ENCODE assay signal across 8 mouse cellular contexts in genomic region chr16:37732023-37732761, GRCm38 (mm10). TPM values are rescaled to one million over a fixed set of nuclear protein-coding genes. Genes with fewer than 3 reads are reported as not detected.
DNase-seq lines count a peak whose midpoint lies in the region; ATAC-seq and TF ChIP-seq lines count a peak whose summit lies in the region.
"Had no signal": no experiment of that assay in that cellular context is flagged by ENCODE, and none has a peak within 500 bp of the region (broad histone marks: within the 10 kb centered on the region; RNA-seq: fewer than 3 reads in every experiment).

No protein-coding gene starts in this region.

- H3K4me1 ChIP-seq in CH12.LX (ENCODE audit: control insufficient read depth in 1 of 2, insufficient read depth in 2 of 2), result peaks cover 0 to 19% of the 10 kb centered on the region in 2 experiments; a peak in 2 of 4 replicates
- H3K4me1 ChIP-seq in hindbrain, postnatal 0 days (ENCODE audit: insufficient read depth, low read length), result no peaks in the 10 kb centered on the region; the same call in 1 of the 2 replicates

- in situ Hi-C loops in CH12.LX (cut with MboI; ENCODE audit: low pct_ligation_motif_present, low pct_unique_long_range_greater_than_20kb, low sequenced_read_pairs), result no loop called here

- no peak overlapping the region for H3K9ac ChIP-seq in CH12.LX (ENCODE audit: insufficient read depth, low read depth)
- H3K9ac ChIP-seq in hindbrain, postnatal 0 days (replicated peaks; ENCODE audit: low read length), result no peak overlapping the region

- no peak overlapping the region for H3K27ac ChIP-seq in CH12.LX (ENCODE audit: insufficient read depth, low read depth)
- peak overlapping the region; percentile 76 for H3K27ac ChIP-seq in gastrocnemius, adult 2 months
- H3K27ac ChIP-seq in hindbrain, postnatal 0 days, result no peak overlapping the region

- H3K27me3 ChIP-seq in CH12.LX (replicated peaks), result no peaks in the 10 kb centered on the region
- H3K27me3 ChIP-seq in hindbrain, postnatal 0 days (ENCODE audit: insufficient read depth, low read length), result no peaks in the 10 kb centered on the region

- peak overlapping the region; percentile 32; the same call in 1 of the 2 replicates for H3K4me2 ChIP-seq in CH12.LX (ENCODE audit: insufficient read depth, low read depth, poor library complexity, severe bottlenecking)
- H3K4me2 ChIP-seq in hindbrain, postnatal 0 days (ENCODE audit: low read depth, low read length), result no peak overlapping the region

- no peaks in the 10 kb centered on the region for H3K36me3 ChIP-seq in CH12.LX (replicated peaks in 1 of 2; ENCODE audit: control insufficient read depth in 1 of 2, insufficient read depth in 1 of 2, low read length in 1 of 2)
- H3K36me3 ChIP-seq in hindbrain, postnatal 0 days (ENCODE audit: insufficient read depth, low read length), result no peaks in the 10 kb centered on the region

- H3K4me3 ChIP-seq in CH12.LX (replicated peaks in 1 of 3; ENCODE audit: low read depth in 2 of 3, low read length in 2 of 3, poor library complexity in 1 of 3), result no peak overlapping the region
- no peak overlapping the region for H3K4me3 ChIP-seq in gastrocnemius, adult 2 months
- H3K4me3 ChIP-seq in hindbrain, postnatal 0 days (ENCODE audit: low read length), result no peak overlapping the region

- ATAC-seq in hindbrain, postnatal 0 days, result no peak
- no peak for ATAC-seq in erythroid progenitor cell, adult 5-6 weeks (replicated peaks; ENCODE audit: low FRiP score, poor library complexity, severe bottlenecking)
- ATAC-seq: inflammation-experienced regulatory T-cells, adult 6 months had no signal

- no peak for TF ChIP-seq POLR2A in CH12.LX (IDR thresholded peaks at IDR 0.05; ENCODE audit: low read depth, low read length)

- WGBS in hindbrain, postnatal 0 days, result 52% methylated on average over 7 of the region's 7 CpGs

- H3K79me2 ChIP-seq in CH12.LX (replicated peaks; ENCODE audit: control insufficient read depth, extremely low read depth, insufficient read depth, poor library complexity, severe bottlenecking), result no peaks in the 10 kb centered on the region

- TF ChIP-seq CTCF in CH12.LX (conservative IDR thresholded peaks at IDR 0.05 in 1 of 2, IDR thresholded peaks at IDR 0.05 in 1 of 2; ENCODE audit: low read depth in 2 of 2, low read length in 2 of 2), result no peak
- no peak for TF ChIP-seq CTCF in gastrocnemius, adult 2 months (IDR thresholded peaks at IDR 0.05)
- no peak for TF ChIP-seq CTCF in hindbrain, postnatal 0 days (IDR thresholded peaks at IDR 0.05; ENCODE audit: low read depth)

- dilution Hi-C loops in CH12.LX (cut with MboI; ENCODE audit: extremely low pct_ligation_motif_present, extremely low pct_unique_long_range_greater_than_20kb, low sequenced_read_pairs), result no loop called here

- TF ChIP-seq EP300 in CH12.LX (IDR thresholded peaks at IDR 0.05; ENCODE audit: low read length), result no peak

- DNase-seq in CH12.LX (ENCODE audit: extremely low read depth), result no peak
- DNase-seq in Muller cell, postnatal 12 days (ENCODE audit: inconsistent ontology term), result peak; percentile 36
- DNase-seq in gastrocnemius, adult 2 months, result peak; percentile 49
- DNase-seq in hindbrain, postnatal 0 days (ENCODE audit: low spot score), result peak; percentile 30
- no peak for DNase-seq in adrenal gland, adult 18-20 months (ENCODE audit: low spot score in 2 of 2)
- no peak for DNase-seq in cerebellum, adult 9-11 months

- no peaks in the 10 kb centered on the region for H3K9me3 ChIP-seq in CH12.LX (replicated peaks; ENCODE audit: low read length)
- H3K9me3 ChIP-seq in hindbrain, postnatal 0 days (ENCODE audit: low read length), result no peaks in the 10 kb centered on the region

- intact Hi-C loops in gastrocnemius, adult 2 months (cut with DNase I), result no loop called here

- TF ChIP-seq RAD21 in CH12.LX (IDR thresholded peaks at IDR 0.05; ENCODE audit: low read depth, low read length), result no peak

TF ChIP-seq in CH12.LX, 34 proteins besides CTCF, POLR2A, EP300 and RAD21:
- TF ChIP-seq GABPA (IDR thresholded peaks at IDR 0.05; ENCODE audit: insufficient replicate concordance, low read depth, low read length) (no peak), UBTF (IDR thresholded peaks at IDR 0.05; ENCODE audit: low read depth, low read length) (no peak), JUN (IDR thresholded peaks at IDR 0.05; ENCODE audit: insufficient read depth, low read depth, low read length) (no peak), ELF1 (IDR thresholded peaks at IDR 0.05; ENCODE audit: low read depth, low read length) (no peak), NRF1 (IDR thresholded peaks at IDR 0.05; ENCODE audit: low read depth, low read length) (no peak), HCFC1 (IDR thresholded peaks at IDR 0.05; ENCODE audit: low read depth, low read length) (no peak), USF1 (IDR thresholded peaks at IDR 0.05; ENCODE audit: low read depth, low read length) (no peak), RCOR1 (conservative IDR thresholded peaks at IDR 0.05; ENCODE audit: low read depth, low read length) (no peak), MAX (IDR thresholded peaks at IDR 0.05; ENCODE audit: low read length) (no peak), ZC3H11A (IDR thresholded peaks at IDR 0.05; ENCODE audit: low read depth, low read length) (no peak), POLR2AphosphoS2 (IDR thresholded peaks at IDR 0.05; ENCODE audit: low read depth, low read length) (no peak), CHD2 (IDR thresholded peaks at IDR 0.05; ENCODE audit: low read length) (no peak), E2F4 (IDR thresholded peaks at IDR 0.05; ENCODE audit: insufficient replicate concordance, low read depth, low read length) (no peak), TCF12 (IDR thresholded peaks at IDR 0.05; ENCODE audit: low read depth, low read length) (no peak), IRF4 (IDR thresholded peaks at IDR 0.05; ENCODE audit: low read depth, low read length) (no peak)

RNA-seq across cellular contexts. Expression of gene Fstl1, which starts 44.5 kb away (rescaled TPM):
- total RNA-seq in CH12.LX (2012; rRNA removed) (0.29 and 0.34 TPM in 2 replicates), CH12.LX (2014; rRNA removed) (0.59 and 1.2 TPM in 2 replicates)
- polyA plus RNA-seq in CH12.LX (2012; ENCODE audit: insufficient read length, low read depth), result 0.80 and 0.87 TPM in 2 replicates
- total RNA-seq in gastrocnemius, adult 2 months (2021), result 10 to 100 TPM; 30.2 to 54.1 TPM
- 53.1 and 53.5 TPM in 2 replicates for total RNA-seq in hindbrain, postnatal 0 days (2014; rRNA removed)
- 71.5 and 71.8 TPM in 2 replicates for polyA plus RNA-seq in hindbrain, postnatal 0 days (2015; fragmentation: Nextera tagmentation; extraction: Ambion mirVana)
- total RNA-seq in adrenal gland, adult 18-20 months (2021), result 10 to 100 TPM; 27.9 to 57.9 TPM
- 1.1 and 2.1 TPM in 2 replicates for total RNA-seq in erythroid progenitor cell, adult 5-6 weeks (2015; ENCODE audit: low replicate concordance)
- total RNA-seq in erythroid progenitor cell, adult 5-6 weeks (2017; ENCODE audit: low replicate concordance), result 0.51 and 1.6 TPM in 2 replicates

Comparison
In these comparisons a context has a peak if more than half of its experiments do, and no peak if none do; other contexts are left out.
1. DNase-seq: peak in Muller cell, postnatal 12 days (single experiment), gastrocnemius, adult 2 months (single experiment) and hindbrain, postnatal 0 days (single experiment); none in CH12.LX (single experiment), adrenal gland, adult 18-20 months (0 of 2) and cerebellum, adult 9-11 months (single experiment).
2. RNA of gene Fstl1, which starts 44.5 kb away (total RNA-seq): 27.9 to 57.9 TPM in adrenal gland, adult 18-20 months, 30.2 to 54.1 TPM in gastrocnemius, adult 2 months and 53.1 to 53.5 TPM in hindbrain, postnatal 0 days; 0.51 to 2.1 TPM in erythroid progenitor cell, adult 5-6 weeks and 0.29 to 1.2 TPM in CH12.LX; every median in the first group is over 4 times any median in the second.